Mouse (Mus musculus) neural tube, embryonic 13.5 days (tissue): ENCODE measurements around the gene Sox18. TPM values are rescaled to one million over a fixed set of nuclear protein-coding genes. Genes with fewer than 3 reads are reported as not detected.
A peak's percentile ranks its signal among the peaks of the same experiment; 100 is the strongest.

ENCODE experiments used
- ATAC-seq: fragments of 200-750 bp; cut with Nextera tagmentation; 2 replicates; pipeline ENCODE4 v1.8.0; 2017; ENCODE audit warnings: low read depth, mild to moderate bottlenecking, moderate TSS enrichment, moderate library complexity
- H3K27ac ChIP-seq: fragments of 300-500 bp; sonication (generic); replicated peaks from 2 replicates; pipeline ENCODE4 v1.5.1; 2015; ENCODE audit warnings: moderate library complexity, mild to moderate bottlenecking, inconsistent platforms
- H3K27me3 ChIP-seq: fragments of 300-500 bp; sonication (generic); 2 replicates; pipeline ENCODE4 v1.6.1; 2015; ENCODE audit warnings: mild to moderate bottlenecking, inconsistent platforms
- H3K36me3 ChIP-seq: fragments of 300-500 bp; sonication (generic); 2 replicates; pipeline ENCODE4 v1.6.1; 2015; ENCODE audit warnings: mild to moderate bottlenecking, inconsistent platforms
- H3K4me1 ChIP-seq: fragments of 300-500 bp; sonication (generic); replicated peaks from 2 replicates; pipeline ENCODE4 v1.6.1; 2015; ENCODE audit warnings: inconsistent platforms
- H3K4me2 ChIP-seq: fragments of 300-500 bp; sonication (generic); 2 replicates; pipeline ENCODE4 v1.6.1; 2015; ENCODE audit warnings: inconsistent platforms, mild to moderate bottlenecking, moderate library complexity
- H3K4me3 ChIP-seq: fragments of 300-500 bp; sonication (generic); 2 replicates; pipeline ENCODE4 v1.5.1; 2015; ENCODE audit warnings: mild to moderate bottlenecking, inconsistent platforms
- H3K9ac ChIP-seq: fragments of 300-500 bp; sonication (generic); 2 replicates; pipeline ENCODE4 v1.6.1; 2015; ENCODE audit warnings: moderate library complexity, mild to moderate bottlenecking, inconsistent platforms
- H3K9me3 ChIP-seq: fragments of 300-500 bp; sonication (generic); 2 replicates; pipeline ENCODE4 v1.6.1; 2016; ENCODE audit warnings: inconsistent platforms
- WGBS: fragments of 180-500 bp; shearing (Covaris S2); methylation state at CpG from one replicate; pipeline ENCODE4 v1.1.7; 2015; 5-methylcytosine and 5-hydroxymethylcytosine counted together
- polyA plus RNA-seq: library from polyadenylated mRNA; unstranded; fragments of >200 nt; fragmentation: Nextera tagmentation; extraction: Ambion mirVana; gene quantifications from 2 replicates; pipeline ENCODE4 v1.2.1, GENCODE M21; 2015

Gene Sox18
- polyA plus RNA-seq, result 18.9 and 22.2 TPM in 2 replicates

DNA sequence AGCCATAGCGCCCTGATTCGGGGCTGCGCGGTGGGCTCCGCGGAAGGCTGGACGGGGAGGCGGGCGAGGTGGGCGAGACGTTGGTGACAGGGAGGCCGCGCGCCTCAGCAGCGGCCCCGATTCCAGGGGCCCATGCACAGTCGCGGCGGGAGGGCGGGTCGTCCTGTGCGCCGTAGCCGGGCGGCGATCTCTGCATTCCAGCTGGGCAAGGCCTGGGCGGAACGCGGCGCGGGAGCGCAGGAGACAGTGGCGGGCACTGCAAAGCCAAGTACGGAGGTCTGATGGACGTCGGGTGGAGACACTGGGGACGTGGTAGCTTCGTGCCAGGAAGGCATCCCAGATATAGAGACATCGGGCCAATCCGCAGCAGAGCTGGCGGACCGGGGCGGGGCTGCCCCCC is at the start of gene Sox18:
Gene Sox18, minus strand, starts transcription at position 315 of the 400 bp plus-strand sequence.
- Histone ChIP-seq H3K9me3 (no peaks in the 10 kb centered on the region), H3K4me3 (peak within 1 kb of the TSS; percentile 41), H3K36me3 (no peaks in the 10 kb centered on the region), H3K4me1 (peaks cover 39% of the 10 kb centered on the region), H3K27me3 (peaks cover 66% of the 10 kb centered on the region), H3K9ac (peak within 1 kb of the TSS; percentile 65), H3K4me2 (peak within 1 kb of the TSS; percentile 62), H3K27ac (peak within 1 kb of the TSS; percentile 23; the same call in 1 of the 2 replicates)
- WGBS, result under 1% methylated on average over 43 of the region's 43 CpGs
- no peak for ATAC-seq

DNA sequence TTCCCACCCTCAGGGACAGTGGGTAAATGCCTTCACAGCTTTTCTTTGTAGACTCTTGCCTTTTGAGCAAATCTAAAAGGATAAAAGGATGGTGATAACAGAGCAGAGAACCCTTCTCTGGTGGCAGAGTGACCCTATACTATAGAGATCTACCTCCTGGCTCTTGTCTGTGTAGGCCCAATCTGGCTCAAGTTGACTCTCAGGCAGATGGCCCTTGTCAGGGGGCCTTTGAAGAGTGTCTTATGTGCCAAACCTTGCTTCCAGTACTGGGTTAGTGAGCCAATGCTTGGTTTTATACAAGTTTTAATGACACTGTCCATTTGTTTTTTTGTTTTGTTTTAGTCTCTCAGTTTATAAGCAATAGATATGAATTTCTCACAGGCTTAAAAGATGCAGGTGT is 49.8 kb upstream of the Sox18 start:
- H3K27me3 ChIP-seq, result no peaks in the 10 kb centered on the region
- H3K4me3 ChIP-seq, result no peak overlapping the region
- no peak overlapping the region for H3K9ac ChIP-seq
- peaks cover 38% of the 10 kb centered on the region for H3K4me1 ChIP-seq
- no peak for ATAC-seq
- H3K4me2 ChIP-seq, result no peak overlapping the region
- no peaks in the 10 kb centered on the region for H3K9me3 ChIP-seq
- no peak overlapping the region for H3K27ac ChIP-seq
- H3K36me3 ChIP-seq, result peaks cover 33% of the 10 kb centered on the region

DNA sequence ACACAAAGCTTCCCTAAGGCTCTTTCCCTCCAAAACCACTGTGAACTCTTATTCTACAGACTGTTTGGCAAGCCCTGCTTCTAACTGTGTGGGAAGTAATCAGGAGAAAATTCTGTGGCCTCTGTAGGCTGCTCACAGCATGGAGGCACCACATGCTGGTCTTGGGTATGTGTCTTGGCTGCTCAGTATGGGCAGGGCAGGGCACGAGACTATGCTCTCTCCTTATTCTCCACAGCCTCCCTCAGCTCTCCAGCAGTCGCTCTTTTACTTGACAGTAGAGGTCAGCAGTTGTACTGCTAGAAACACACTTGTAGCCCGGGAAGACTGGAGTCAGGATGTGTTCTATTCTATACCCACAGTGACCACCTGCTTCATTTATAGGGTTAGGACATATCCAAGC is 48.6 kb upstream of the Sox18 start:
- WGBS, result 33% methylated on average over 3 of the region's 3 CpGs
- Histone ChIP-seq H3K27me3 (no peaks in the 10 kb centered on the region), H3K36me3 (peaks cover 33% of the 10 kb centered on the region), H3K4me2 (no peak overlapping the region), H3K27ac (no peak overlapping the region), H3K4me3 (no peak overlapping the region), H3K9me3 (no peaks in the 10 kb centered on the region), H3K4me1 (peaks cover 47% of the 10 kb centered on the region), H3K9ac (no peak overlapping the region)
- ATAC-seq, result no peak

DNA sequence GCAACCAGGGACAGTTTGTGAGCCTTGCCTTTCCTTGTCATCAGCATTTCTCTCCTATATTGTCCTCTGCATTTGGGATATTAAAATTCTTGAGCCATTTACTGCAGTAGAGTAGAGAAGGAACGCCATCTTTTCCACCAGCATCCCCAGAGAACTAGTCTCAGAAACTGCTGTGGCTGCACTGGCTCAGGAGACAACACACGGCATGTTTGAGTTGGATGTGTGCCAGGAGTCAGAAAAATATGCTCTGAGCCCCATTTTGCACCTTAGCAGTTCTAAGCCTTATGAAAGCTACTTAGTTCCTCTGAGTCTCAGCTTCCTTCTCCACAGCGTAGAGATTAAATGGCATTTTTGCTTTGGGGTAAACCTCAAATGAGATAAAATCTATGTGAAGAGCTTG is 45.6 kb upstream of the Sox18 start:
- H3K4me1 ChIP-seq, result peaks cover 58% of the 10 kb centered on the region
- no peaks in the 10 kb centered on the region for H3K9me3 ChIP-seq
- no peak overlapping the region for H3K9ac ChIP-seq
- no peak overlapping the region for H3K27ac ChIP-seq
- peak overlapping the region; percentile 54 for H3K4me3 ChIP-seq
- H3K4me2 ChIP-seq, result peak overlapping the region; percentile 85
- ATAC-seq, result no peak
- peaks cover 33% of the 10 kb centered on the region for H3K36me3 ChIP-seq
- no peaks in the 10 kb centered on the region for H3K27me3 ChIP-seq
- 55% methylated on average over 3 of the region's 3 CpGs for WGBS

DNA sequence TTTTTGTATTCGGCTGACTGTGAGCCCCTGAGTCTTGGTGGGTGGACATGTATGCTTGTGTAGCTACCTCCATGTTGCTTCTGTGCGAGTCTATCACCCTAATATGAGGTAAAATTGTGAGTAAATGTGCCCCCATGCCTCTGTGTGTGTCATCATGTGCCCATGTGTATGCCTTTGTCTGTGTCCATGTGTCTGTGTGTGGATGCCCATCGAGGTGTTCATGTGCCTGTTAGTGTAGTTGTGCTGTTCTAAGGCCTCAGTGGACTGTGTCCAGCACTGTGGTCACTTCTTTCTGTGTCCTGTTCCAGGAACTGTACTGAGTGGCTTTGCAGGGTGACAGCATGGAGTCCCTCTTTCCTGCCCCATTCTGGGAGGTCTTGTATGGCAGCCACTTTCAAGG is 43.9 kb upstream of the Sox18 start:
- Histone ChIP-seq H3K4me3 (peak overlapping the region; percentile 54), H3K9ac (peak overlapping the region; percentile 82), H3K9me3 (no peaks in the 10 kb centered on the region), H3K4me2 (peak overlapping the region; percentile 85), H3K27ac (peak overlapping the region; percentile 92), H3K27me3 (no peaks in the 10 kb centered on the region), H3K36me3 (peaks cover 27% of the 10 kb centered on the region), H3K4me1 (peaks cover 55% of the 10 kb centered on the region)
- ATAC-seq, result peak; percentile 47; the same call in 1 of the 2 replicates
- WGBS, result 66% methylated on average over 3 of the region's 3 CpGs

DNA sequence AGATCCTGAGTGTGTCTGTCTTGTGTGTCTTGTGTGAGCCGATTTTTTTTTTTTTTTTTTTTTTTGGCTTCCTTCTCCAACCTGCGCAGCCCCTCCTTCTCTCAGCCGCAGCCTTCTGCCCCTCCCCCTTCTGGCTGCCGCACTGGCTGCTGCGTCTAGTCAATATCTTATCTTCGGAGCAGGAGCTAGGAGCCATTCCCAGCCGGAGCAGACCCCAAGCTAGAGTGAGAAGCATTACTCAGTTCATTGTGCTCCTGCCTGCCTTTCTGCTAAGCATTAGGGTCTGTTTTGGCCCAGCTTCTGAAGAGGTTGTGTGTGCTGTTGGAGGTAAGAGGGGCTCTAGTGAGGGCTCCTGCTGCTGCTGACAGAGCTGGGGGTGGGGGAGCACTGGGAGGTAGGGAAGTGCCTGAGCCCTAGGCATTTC is 43.5 kb upstream of the Sox18 start, which contains the start of gene Oprl1:
Gene Oprl1, plus strand, starts transcription at position 114 of the 424 bp plus-strand sequence.
- H3K36me3 ChIP-seq, result peaks cover 22% of the 10 kb centered on the region
- no peaks in the 10 kb centered on the region for H3K27me3 ChIP-seq
- H3K4me3 ChIP-seq, result peak within 1 kb of the TSS; percentile 54
- under 1% methylated on average over 7 of the region's 7 CpGs for WGBS
- peak within 1 kb of the TSS; percentile 92 for H3K27ac ChIP-seq
- H3K4me1 ChIP-seq, result peaks cover 52% of the 10 kb centered on the region
- ATAC-seq, result peak; percentile 74
- H3K9me3 ChIP-seq, result no peaks in the 10 kb centered on the region
- peak within 1 kb of the TSS; percentile 85 for H3K4me2 ChIP-seq
- peak within 1 kb of the TSS; percentile 82 for H3K9ac ChIP-seq

DNA sequence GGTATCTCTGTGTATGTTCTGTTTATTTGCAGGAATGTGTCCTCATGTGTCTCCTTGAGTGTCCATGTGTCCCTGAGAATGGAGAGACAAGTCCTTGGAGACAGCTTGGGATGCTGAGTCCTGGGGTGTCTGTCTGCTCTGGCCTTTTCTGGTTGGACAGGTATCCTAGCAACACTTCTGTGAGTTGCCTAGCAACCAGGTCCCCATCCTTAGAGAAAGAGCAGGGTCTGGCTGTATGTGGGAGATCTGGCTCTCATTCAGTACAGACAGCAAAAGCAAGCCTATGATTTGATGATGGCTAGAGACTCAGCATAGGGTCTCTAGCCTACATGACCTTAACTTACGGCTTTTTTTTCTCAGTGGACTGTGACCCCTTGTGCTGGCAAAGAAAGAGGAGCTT is 42.3 kb upstream of the Sox18 start:
- Histone ChIP-seq H3K4me3 (no peak overlapping the region), H3K9me3 (no peaks in the 10 kb centered on the region), H3K27me3 (no peaks in the 10 kb centered on the region), H3K4me1 (peaks cover 50% of the 10 kb centered on the region), H3K9ac (peak overlapping the region; percentile 82), H3K36me3 (peaks cover 11% of the 10 kb centered on the region), H3K27ac (peak overlapping the region; percentile 92), H3K4me2 (peak overlapping the region; percentile 85)
- 58% methylated on average over 1 of the region's 1 CpGs for WGBS
- ATAC-seq, result peak; percentile 80

DNA sequence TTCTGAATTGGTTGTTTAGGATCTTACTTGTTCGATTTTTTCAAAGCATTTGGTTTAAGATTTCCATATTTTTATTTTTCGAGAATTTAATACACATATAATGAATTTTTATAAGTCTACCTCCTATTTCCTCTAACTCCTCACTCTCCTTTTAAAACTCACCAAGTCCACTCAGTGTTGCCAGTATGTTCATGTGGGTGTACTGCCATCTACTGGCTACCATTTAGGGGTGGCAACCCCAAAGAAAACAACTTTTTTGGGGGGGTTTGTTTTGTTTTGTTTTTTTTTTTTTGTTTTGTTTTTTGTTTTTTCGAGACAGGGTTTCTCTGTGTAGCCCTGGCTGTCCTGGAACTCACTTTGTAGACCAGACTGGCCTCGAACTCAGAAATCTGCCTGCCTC is 35.2 kb upstream of the Sox18 start:
- Histone ChIP-seq H3K27me3 (no peaks in the 10 kb centered on the region), H3K36me3 (no peaks in the 10 kb centered on the region), H3K4me3 (no peak overlapping the region), H3K9ac (no peak overlapping the region), H3K27ac (no peak overlapping the region), H3K9me3 (no peaks in the 10 kb centered on the region), H3K4me1 (no peaks in the 10 kb centered on the region), H3K4me2 (no peak overlapping the region)
- WGBS, result 38% methylated on average over 4 of the region's 4 CpGs
- ATAC-seq, result no peak

DNA sequence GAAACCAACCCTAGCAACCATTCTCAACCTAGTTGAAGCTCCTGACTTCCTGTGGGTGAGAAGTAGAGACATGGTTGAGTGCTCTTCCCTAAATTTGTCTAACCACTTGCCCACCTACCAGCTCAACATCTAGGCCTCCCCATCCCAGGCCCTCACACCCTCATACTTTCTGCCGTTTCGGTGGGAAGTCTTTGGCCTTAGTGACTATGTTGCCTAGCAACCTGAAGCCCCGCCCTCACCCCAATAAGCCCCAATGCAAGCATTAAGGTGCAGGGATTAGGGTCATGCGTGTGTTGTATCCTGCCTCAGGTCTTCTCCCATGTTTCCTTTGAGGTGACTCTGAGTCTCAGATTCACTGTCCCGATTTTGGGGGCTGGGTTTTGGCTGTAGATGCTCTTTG is 26.8 kb upstream of the Sox18 start, which contains the start of gene Lkaaear1:
Gene Lkaaear1, minus strand, starts transcription at position 202 of the 400 bp plus-strand sequence.
- Histone ChIP-seq H3K9ac (no peak within 1 kb of the TSS), H3K4me1 (peaks cover 9% of the 10 kb centered on the region), H3K36me3 (no peaks in the 10 kb centered on the region), H3K4me3 (no peak within 1 kb of the TSS), H3K9me3 (no peaks in the 10 kb centered on the region), H3K4me2 (no peak within 1 kb of the TSS), H3K27me3 (no peaks in the 10 kb centered on the region), H3K27ac (no peak within 1 kb of the TSS)
- no peak for ATAC-seq
- WGBS, result 48% methylated on average over 5 of the region's 5 CpGs

DNA sequence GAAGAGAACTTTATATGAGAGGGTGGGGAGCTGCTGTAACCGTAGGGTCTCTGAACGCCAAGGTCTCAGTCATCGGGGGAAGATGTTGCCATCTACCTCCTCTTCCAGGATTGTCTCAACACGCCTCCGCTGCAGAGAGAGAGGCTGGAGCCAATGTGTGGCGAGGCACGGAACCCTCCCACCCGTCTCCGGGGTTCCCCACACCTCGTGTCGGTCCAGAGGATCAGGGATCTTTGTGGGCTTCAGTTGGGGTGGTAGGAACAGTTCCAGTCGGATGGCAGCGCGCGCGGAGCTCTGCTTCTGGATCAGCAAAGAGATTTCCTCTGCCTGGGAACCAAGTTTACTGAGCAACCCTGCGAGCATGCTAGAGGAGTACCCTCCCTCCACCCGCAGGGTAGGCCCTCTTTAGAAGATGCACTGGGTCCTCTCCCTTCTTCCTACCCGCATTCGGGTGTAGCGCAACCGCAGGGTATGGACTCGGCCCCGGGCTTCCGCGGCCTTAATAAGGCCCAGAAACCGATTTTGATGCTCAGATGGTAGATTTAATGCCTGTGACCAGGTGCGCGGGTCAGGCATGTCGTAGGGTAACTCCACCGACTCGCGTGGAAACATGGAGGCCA is 25.5 kb upstream of the Sox18 start:
- Histone ChIP-seq H3K27me3 (no peaks in the 10 kb centered on the region), H3K27ac (no peak overlapping the region), H3K9me3 (no peaks in the 10 kb centered on the region), H3K4me3 (no peak overlapping the region), H3K9ac (no peak overlapping the region), H3K36me3 (no peaks in the 10 kb centered on the region), H3K4me2 (no peak overlapping the region), H3K4me1 (peaks cover 21% of the 10 kb centered on the region)
- 79% methylated on average over 33 of the region's 33 CpGs for WGBS
- no peak for ATAC-seq

DNA sequence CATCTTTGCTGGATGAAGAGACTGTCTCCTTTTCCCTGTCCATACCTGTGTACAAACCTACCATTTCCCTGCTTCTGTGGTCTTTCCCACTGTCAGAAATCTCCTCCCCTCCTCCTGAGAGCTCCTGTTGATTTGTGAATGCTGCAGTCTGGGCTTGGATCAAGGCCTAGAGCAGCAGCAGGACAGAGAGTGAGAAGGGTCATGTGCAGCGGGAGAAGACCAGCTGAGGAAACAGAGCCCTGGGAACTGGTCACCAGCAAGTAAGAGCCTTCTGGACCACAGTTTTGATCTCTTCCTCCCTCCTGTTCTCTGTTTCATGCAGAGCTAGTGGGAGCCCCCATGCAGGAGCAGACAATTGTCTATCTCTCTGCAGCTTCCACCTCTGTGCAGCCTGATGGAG is 24.3 kb upstream of the Sox18 start:
- WGBS, result 68% methylated on average over 1 of the region's 1 CpGs

DNA sequence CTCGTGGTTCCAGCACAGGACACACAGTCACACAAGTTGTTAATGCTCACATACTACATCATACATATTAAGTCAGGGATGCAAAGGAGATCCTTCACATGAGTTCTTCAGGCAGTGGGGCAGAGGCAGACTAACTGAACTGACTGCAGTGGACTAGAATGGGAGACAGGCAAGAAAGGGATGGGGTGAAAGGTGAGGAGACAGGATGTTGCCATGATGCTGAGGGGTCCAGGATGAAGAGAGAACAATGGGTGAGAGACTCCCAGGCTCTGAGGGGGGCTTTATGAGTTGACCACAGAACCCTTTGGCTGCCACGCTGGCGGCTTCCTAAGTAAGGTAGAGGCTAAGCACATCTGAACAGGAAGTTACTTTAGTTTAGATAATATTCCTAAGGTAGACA is 23.1 kb upstream of the Sox18 start:
- peak overlapping the region; percentile 67; the same call in 1 of the 2 replicates for H3K4me3 ChIP-seq

More for the DNA sequence above, 24.3 kb upstream of the Sox18 start:
- no peak for ATAC-seq
- Histone ChIP-seq H3K4me2 (no peak overlapping the region), H3K27me3 (no peaks in the 10 kb centered on the region), H3K4me1 (peaks cover 21% of the 10 kb centered on the region), H3K27ac (no peak overlapping the region), H3K4me3 (no peak overlapping the region), H3K9ac (no peak overlapping the region), H3K9me3 (no peaks in the 10 kb centered on the region), H3K36me3 (no peaks in the 10 kb centered on the region; the same call in 1 of the 2 replicates)

More for the DNA sequence above, 23.1 kb upstream of the Sox18 start:
- Histone ChIP-seq H3K4me1 (peaks cover 21% of the 10 kb centered on the region), H3K4me2 (peak overlapping the region; percentile 94), H3K27me3 (no peaks in the 10 kb centered on the region), H3K9me3 (no peaks in the 10 kb centered on the region), H3K36me3 (peaks cover 2% of the 10 kb centered on the region), H3K9ac (no peak overlapping the region), H3K27ac (peak overlapping the region; percentile 46; the same call in 1 of the 2 replicates)
- 87% methylated on average over 3 of the region's 3 CpGs for WGBS
- no peak for ATAC-seq
